Mouse (Mus musculus) T-helper 1 cell (primary cell): ENCODE measurements at regions not wholly inside any gene's neighbourhood (a gene's known extent, or its start where the extent isn't known, plus 50 kb on each side); places are given as distances from the start of the nearest gene placed in this dataset.

Experiments
- in situ Hi-C: fragments of 300-600 bp; cut with MboI, MseI; formaldehyde crosslinking; loops from one replicate; pipeline ENCODE4 v1.15.1; 2025; ENCODE audit warnings: high pct_unique_total_duplicates

- in situ Hi-C loops = no loop called here
These were observed 99.4 kb upstream of the Spred1 start for GRCm38 (mm10) chr2:117021787-117022186.

GRCm38 (mm10) chr2:117023436-117023835 lies 97.7 kb upstream of the Spred1 start:
- in situ Hi-C loops = no loop called here

GRCm38 (mm10) chr2:117027071-117027470 lies 94.1 kb upstream of the Spred1 start:
- in situ Hi-C loops = no loop called here

- in situ Hi-C loops = no loop called here
These were observed 92.4 kb upstream of the Spred1 start for GRCm38 (mm10) chr2:117028771-117029170.

GRCm38 (mm10) chr2:117036197-117036872 lies 84.8 kb upstream of the Spred1 start:
- in situ Hi-C loops = no loop called here

DNA sequence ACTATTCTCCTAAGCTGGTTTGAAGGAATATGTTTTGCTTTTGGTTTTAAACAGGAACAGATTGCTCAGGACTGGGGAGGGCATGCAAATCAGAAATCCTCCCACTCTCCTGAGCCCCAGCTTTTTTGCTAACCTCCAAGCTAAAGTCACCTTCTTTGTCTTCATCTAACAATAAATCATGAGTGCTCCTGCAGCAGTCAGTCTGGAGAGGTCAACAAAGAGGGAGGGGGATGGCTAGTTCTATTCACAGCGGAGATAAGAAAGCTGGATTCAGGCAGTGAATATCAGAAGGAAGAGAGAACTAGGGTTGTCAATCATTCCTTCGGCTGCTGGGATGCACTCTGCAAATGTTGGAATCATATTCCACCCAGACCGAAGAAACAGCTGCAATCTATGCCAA lies 81.0 kb upstream of the Spred1 start:
- in situ Hi-C loops = no loop called here

DNA sequence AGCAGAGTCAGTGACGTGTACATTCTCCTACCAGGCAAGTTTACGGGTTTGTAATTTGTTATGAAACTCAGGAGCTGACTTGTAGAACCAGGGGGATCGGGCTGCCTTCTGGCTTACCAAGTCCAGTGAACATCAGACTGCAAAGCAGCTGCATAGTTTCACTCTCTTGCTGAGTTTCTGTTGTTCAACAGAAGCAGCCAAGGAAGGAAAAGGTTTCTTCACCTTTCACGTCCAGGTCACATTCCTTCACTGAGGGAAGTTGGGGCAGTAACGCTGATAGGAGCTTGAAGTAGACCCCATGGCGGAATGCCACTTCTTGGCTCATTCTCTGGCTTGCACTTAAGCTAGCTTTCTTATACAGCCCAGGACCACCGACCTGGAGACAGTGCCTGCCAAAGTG lies 77.3 kb upstream of the Spred1 start:
- in situ Hi-C loops = no loop called here

DNA sequence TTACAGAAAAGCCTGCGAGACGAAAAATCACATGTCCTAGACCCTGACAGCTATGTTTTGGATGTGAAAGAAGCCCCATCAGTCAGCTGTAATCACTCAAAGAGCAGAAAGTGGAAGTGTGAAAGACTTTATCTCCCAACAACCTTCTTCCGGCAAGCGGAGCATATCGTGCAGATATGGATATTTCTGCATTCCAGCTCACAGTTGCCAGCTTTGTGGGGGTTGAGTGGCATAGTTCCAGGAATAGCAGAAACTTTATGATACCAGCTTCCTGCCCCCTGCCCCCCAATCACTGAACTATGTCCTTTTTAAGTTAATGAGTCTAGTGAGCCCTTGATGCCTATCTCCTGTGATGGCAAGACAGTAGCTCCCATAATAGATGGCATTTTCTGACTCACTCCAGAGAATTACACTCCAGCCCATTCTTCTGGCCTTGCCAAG lies 72.9 kb upstream of the Spred1 start:
- in situ Hi-C loops = no loop called here

DNA sequence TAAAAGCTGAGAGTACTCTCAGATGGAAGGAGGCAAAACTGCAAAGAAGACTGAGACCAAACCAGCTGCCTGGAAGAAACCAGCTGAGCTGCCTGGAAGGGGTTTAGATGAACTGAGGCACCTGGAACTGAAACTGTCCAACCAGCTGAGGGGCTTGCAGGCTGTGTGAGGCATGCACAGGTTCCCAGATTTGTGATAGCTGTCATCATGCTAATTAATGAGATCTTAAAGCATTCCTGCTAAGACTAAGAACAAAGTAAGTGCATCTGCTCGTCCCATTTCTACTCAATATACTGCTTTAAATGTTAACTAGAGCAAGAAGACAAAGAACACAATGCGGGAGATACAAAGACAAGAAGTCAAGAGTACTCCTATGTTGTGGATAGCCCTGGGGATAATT lies 71.1 kb upstream of the Spred1 start:
- in situ Hi-C loops = loop anchor here (25.0 kb wide), 1 partner anchor 538 kb away; no protein-coding TSS in a partner anchor

- in situ Hi-C loops = loop anchor here (25.0 kb wide), 1 partner anchor 552 kb away; no protein-coding TSS in a partner anchor
These were observed 57.0 kb upstream of the Spred1 start for GRCm38 (mm10) chr2:117064126-117064525.

- in situ Hi-C loops = loop anchor here (25.0 kb wide), 1 partner anchor 558 kb away; no protein-coding TSS in a partner anchor
These were observed 50.8 kb upstream of the Spred1 start for GRCm38 (mm10) chr2:117070348-117070747.

DNA sequence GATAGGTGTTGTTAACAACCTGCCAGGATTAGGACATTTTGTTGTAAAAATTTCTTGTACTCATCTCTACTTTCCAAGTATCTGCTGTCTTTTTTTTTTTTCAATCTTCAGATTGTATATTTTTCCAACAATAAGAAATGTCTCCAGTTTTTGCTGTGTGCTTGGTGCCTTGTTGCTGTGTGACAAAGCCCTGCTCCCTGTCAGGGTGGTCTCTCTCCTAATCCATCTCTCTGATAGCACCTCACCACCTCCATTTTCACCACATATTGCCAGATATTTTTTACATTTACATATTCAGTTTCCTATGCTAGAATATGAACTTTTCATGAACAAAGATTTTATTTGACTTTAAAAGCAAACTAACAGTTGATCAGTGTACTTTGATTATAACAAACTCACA lies 50.1 kb upstream of the Spred1 start:
- in situ Hi-C loops = loop anchor here (25.0 kb wide), 1 partner anchor 559 kb away; no protein-coding TSS in a partner anchor
